15 mouse cellular contexts compared by ENCODE assay signal in genomic region chr6:8639526-8639925, GRCm38 (mm10).
DNase-seq lines count a peak whose midpoint lies in the region; ATAC-seq lines count a peak whose summit lies in the region.
"Had no signal": no experiment of that assay in that cellular context is flagged by ENCODE, and none has a peak within 500 bp of the region (broad histone marks: within the 10 kb centered on the region; RNA-seq: fewer than 3 reads in every experiment).

No protein-coding gene starts in this region.

- DNase-seq in heart, adult 11 months = peak; percentile 65
- no peak for DNase-seq in heart, postnatal 10 days
- peak; percentile 42 for DNase-seq in thymus, postnatal 0 days (ENCODE audit: low spot score)
- DNase-seq in thymus, postnatal 36 days = no peak
- peak; percentile 21 for DNase-seq in naive thymus-derived CD4-positive, alpha-beta T cell, adult 2 months (ENCODE audit: low read depth)
- no peak for DNase-seq in adrenal gland, adult 8-10 months
- no peak for DNase-seq in cerebellum, adult 11 months
- DNase-seq: adrenal gland, postnatal 14 days; gastrocnemius, postnatal 25 days; heart, adult 2 months; kidney, adult 18-20 months had no signal

- intact Hi-C loops in heart, postnatal 10 days (cut with DNase I) = no loop called here

- ATAC-seq in CD4-positive, CD25-positive, alpha-beta regulatory T cell, adult 4 months = peak; percentile 83
- ATAC-seq: forebrain, embryonic 15.5 days; hindbrain, embryonic 16.5 days; intestine, embryonic 16.5 days had no signal

Comparison
In these comparisons a context has a peak if more than half of its experiments do, and no peak if none do; other contexts are left out.
1. DNase-seq: peak in heart, adult 11 months (single experiment), thymus, postnatal 0 days (single experiment) and naive thymus-derived CD4-positive, alpha-beta T cell, adult 2 months (single experiment); none in heart, postnatal 10 days (0 of 2), thymus, postnatal 36 days (0 of 2), adrenal gland, adult 8-10 months (single experiment) and cerebellum, adult 11 months (single experiment).